Mouse (Mus musculus) T-helper 2 cell (primary cell): ENCODE data around the gene Abhd14b.

ENCODE experiments used
- in situ Hi-C: fragments of 300-600 bp; cut with MboI, MseI; formaldehyde crosslinking; loops from one replicate; pipeline ENCODE4 v1.15.1; 2025; ENCODE audit warnings: high pct_unique_total_duplicates

The Abhd14b gene

DNA sequence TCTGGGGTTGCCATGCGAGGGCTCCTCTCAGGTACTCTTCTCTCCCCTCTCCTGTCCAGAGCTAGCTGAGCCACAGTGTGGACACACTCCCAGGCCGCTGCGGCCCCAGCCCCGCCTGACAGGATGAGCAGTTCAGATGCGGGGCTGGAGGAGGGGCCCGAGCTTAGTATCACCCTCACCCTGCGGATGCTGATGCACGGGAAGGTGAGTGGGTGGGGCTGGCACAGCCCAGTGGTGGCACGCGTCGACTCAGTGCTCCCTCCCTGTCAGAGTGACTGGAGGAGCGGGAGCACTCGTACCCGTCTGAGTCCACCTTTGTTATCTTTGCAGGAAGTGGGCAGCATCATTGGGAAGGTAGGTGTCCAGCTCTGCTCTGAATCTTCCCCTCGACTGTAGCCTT is 12.7 kb downstream of the Abhd14b start:
- in situ Hi-C loops, result no loop called here

DNA sequence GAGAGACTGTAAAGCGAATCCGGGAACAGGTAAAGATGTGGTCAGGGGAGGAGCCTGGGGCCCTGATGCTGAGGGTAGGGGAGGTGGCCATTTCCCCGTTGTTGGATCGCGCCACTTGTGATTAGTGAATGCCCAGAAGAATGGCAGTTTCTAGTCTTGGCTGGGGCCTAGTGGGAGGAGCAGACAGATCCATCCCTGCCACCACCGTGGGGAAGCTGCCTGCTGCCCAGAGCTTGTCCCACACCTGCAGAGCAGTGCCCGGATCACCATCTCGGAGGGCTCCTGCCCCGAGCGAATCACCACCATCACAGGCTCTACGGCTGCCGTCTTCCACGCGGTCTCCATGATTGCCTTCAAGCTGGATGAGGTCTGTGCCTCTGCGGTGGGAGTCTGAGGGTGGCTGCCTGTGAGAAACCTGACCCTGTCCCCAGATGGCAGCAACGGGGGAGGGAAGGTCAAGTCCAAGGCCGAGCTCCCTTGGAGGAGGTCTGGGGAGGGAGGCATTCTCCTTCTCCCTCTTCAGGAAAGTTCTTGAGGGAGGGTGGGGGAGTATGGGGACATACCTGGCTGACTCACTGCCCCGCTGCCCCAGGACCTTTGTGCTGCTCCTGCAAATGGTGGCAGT is 13.3 kb downstream of the Abhd14b start:
- in situ Hi-C loops, result no loop called here

DNA sequence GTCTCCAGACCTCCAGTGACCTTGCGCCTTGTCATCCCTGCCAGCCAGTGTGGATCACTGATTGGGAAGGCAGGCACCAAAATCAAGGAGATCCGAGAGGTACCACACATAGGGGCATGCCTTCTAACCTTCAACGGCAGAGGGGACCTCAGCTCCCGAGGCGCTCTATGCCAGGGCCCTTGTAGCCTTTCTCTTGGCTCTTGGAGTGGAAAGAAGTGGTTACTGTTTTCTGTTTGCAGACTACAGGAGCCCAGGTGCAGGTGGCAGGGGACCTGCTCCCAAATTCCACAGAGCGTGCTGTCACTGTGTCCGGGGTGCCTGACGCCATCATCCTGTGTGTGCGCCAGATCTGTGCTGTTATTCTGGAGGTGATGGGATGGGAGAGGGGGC is 13.8 kb downstream of the Abhd14b start:
- in situ Hi-C loops, result no loop called here

DNA sequence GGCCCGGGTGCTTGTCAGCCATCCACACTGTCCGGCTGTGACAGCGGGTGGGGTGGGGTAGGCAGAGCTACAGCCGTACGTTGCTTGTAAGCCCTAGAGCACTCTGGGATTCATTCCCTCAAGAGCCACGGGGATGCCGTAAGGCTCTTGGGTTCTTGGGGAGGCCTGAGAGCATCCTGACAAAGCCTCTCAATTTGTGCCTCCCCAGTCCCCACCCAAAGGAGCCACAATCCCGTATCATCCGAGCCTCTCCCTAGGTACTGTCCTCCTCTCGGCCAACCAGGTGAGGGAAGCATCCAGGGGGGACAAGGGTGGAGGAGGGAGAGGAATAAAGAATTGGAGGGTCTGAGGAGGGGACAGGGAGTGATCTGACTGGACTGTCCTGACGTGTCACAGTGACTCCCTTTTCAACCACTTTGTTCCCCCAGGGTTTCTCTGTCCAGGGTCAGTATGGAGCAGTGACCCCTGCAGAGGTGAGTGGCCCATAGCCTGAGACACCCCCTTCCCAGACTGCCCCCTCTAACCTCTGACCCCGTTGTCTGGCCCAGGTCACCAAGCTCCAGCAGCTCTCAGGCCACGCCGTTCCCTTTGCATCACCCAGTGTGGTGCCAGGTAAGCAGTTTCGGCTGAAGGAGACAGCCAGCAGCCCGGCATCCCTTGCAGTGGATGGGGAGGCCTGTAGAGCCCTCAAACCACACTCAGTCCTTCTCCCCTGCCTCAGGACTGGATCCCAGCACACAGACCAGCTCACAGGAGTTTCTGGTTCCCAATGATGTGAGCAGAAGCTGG is 14.6 kb downstream of the Abhd14b start:
- in situ Hi-C loops, result no loop called here

DNA sequence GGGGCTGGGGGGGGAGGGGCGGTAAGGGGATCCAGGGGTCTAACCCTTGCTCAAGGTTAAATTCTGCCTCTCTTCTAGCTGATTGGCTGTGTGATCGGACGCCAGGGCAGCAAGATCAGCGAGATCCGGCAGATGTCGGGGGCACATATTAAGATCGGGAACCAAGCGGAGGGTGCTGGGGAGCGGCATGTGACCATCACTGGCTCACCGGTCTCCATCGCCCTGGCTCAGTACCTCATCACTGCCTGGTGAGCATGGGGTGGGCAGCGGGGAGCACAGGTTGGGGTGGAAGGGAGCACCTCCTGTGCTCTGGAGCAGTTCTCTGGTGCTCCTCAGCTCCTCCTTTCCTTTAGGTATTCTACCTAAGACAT is 15.2 kb downstream of the Abhd14b start:
- in situ Hi-C loops, result no loop called here

DNA sequence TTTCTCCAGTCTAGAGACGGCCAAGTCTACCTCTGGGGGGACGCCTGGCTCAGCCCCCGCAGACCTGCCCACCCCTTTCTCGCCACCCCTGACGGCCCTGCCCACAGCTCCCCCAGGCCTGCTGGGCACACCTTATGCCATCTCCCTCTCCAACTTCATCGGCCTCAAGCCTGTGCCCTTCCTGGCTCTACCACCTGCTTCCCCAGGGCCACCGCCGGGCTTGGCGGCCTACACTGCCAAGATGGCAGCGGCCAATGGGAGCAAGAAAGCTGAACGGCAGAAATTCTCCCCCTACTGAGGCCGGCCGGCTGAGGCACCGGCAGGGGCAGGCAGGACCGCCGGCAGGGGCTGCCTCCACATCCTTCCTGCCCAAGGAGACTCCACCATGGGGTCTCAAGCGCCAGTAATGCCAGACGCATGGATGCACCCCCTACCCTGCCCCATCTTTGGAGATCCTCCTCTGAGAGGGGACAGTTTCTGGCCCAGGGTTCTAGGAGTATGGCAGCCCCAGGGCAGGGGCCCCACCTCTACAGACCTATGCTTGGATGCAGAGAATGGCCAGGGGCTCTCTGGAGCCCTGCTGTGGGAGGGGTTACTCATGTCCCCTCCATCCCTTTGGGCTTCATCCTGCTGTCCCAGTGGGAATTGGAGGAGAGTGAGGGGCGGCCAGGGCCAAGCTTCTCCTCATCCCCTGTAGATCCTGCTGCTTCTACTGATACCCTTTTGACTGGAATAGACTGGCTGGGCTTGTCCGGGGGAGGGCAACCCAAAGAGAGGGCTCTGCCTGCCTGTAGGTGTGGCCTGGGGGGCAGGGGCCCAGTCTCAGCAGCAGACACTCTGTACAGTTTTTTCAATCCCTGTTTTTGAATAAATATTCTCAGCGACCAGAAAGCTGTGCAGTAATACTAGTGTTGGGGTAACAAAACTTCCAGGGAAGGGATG is 16.1 kb downstream of the Abhd14b start:
- in situ Hi-C loops, result no loop called here

DNA sequence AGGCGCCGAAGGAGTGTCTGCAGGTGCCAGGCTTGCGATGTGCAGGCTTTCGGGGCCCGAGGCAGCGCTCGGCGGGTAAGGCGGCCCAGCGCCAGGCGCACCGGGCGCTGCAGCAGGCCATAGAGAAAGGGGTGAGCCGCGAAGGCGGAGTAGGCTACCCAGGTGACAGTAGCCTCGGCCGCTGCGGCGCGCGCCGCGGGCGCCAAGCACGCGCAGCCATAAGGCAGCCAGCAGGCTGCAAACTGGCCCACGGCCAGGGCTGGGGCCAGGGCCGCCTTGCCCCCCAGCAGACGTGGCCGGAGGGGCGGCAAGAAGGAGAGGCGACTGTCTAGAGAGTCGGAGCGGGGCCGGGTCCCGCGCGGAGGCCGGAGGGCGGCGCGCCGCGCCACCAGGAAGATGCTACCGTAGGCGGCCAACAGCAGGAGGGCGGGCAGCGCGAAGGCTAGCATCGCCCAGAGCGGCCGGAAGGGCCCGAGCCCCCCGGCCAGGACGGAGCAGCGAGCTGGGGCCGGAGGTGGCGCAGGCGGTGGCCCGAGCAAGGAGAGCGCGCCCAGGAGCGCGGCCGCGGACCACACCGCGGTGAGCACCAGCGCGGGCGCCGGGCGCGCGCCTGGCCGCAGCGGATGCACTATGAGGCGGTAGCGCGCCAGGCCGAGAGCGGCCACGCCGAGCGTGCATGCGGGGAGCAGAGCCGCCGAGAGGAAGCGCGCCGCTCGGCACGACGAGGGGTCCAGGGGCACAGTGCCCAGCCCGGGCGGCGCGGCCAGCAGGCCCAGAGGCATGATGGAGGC is 17.7 kb downstream of the Abhd14b start:
- in situ Hi-C loops, result no loop called here

DNA sequence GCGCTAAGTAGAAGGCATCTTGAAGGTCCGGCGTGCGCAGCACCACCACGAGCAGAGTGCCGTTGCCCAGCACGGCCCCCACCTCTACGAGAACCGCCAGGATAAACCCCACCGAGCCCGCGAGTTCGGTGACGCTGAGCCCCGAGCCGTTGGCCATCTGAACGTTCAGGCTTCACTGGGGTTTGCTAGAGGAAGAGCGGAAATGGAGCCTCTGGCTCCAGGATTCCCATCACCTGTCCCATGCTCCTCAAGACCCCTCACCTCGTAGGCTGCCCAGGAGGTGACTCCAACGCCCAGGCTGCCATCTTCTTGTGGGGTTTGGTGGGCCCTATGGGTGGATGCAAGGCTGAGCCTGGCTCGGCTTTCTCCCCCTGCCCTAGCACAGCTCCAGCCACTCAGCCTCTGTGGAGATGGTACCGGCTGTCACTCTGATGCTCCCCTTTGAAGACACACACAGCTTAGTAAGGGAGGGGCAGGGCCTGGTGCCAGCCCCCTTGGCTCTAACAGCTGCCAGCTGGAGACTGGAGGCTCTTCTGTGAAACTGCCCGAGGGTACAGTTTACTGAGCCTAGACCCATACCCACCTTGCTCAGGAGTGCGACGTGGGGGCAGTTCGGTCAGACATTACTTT is 18.4 kb downstream of the Abhd14b start, which contains the start of gene Gpr62:
Gene Gpr62, minus strand, starts transcription at position 368 of the 630 bp plus-strand sequence.
- in situ Hi-C loops, result no loop called here

DNA sequence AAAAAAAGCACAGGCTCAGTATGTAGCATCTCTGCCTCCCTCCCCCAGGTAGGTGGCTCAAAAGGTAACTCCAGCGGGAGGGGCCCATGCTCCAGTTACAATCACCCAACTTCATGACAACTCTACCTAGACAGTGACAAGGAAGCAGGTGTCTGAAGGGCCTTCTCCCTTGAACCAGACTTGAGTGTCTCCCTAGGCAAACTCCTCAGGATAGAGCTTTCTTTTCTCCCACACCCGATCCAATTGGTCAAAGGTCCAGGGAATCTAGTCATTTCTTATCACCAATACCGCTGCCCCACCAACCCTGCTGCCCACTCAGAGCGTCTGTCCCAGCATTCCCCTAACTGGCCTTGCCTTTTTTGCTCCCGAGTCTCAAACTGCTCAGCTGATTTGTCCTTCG is 19.5 kb downstream of the Abhd14b start:
- in situ Hi-C loops, result no loop called here

DNA sequence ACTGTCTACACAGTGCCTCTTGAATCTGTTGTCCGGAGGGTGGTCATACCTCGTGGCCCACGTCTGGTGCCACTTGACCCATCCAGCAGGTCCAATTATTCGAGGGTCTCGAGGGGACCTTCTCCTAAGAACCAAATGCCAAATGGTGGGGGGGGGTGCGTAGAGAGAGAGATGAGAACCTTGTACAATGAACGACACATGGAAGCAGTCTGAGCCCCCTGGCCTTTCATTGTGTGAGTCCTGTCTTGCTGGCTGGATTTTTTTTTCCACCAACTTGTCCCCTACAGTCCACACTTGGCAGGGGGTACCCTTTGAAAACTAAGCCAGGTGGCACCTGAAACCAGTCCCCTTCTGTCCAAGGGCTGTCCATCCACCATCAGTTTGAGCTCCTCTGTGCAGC is 20.5 kb downstream of the Abhd14b start:
- in situ Hi-C loops, result no loop called here

DNA sequence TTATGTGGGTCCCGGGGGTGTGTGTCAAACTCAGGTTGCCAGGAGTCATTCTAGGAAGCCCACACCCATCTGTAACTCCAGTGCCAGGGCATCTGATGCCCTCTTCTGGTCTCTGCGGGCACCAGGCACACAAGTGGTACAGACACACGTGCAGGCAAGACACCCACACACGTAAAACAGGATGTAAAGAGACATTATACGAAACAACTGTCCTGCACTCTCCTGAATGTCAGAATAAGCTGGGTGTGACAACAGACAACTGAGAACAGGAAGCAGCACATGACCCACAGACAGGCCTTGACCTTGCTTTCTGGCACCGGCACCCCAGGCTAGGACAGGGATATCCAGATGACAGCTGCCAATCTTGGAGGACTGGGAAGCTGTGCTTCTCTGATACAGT is 22.1 kb downstream of the Abhd14b start:
- in situ Hi-C loops, result no loop called here

DNA sequence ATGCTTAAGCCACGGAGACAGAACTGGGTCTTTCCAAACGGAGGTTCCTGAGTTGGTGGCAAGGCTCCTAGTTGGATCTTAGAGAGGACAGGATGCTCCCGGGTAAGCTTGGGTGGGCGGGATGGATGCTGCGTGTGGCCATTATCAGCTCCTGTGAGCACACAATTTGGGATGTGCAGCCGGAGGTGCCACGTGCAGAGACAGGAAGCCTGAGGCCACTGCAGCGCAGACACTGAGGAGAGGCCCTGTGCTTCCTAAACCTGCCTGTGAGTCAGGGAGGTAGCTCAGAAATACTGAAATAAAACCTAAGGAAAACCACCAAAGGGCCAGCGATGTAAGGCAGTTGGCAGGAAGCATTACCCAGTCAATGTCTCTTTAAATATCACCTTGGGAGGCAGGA is 22.5 kb downstream of the Abhd14b start:
- in situ Hi-C loops, result no loop called here

DNA sequence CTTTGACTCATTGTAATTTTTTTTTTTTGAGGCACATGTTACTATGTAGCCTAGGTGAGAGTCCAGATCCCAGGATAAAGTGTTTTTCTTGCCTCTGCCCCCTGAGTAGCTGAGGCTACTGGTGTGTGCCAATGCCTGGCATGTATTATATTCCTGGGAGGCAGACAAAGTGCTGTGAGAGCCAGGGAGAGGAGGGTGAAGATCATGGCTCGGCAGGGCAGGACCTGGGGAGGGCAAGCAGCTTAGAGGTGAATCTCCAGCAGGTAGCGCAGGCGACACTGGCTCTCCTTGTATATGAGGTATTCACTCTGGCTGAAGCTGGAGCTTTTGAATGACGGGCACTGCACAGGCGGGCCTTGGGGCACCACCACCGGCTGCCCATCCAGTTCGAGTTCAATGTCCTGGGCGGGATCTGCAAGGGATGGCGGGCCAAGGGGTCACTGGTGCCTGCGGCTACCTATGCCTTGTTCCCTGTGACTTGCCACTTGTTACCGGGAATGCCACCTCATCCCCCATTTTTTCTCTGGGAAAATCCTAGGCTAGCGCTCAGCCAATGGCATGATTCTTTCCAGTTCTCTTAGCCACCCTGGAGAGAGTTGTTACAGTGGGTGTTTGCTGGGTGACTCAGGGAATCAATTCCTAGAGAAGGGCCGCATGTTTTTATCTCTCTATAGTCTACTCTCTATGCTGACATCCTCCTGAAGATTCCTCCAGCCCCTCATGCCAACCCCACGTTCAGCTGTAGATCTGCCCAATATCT is 23.9 kb downstream of the Abhd14b start:
- in situ Hi-C loops, result no loop called here

DNA sequence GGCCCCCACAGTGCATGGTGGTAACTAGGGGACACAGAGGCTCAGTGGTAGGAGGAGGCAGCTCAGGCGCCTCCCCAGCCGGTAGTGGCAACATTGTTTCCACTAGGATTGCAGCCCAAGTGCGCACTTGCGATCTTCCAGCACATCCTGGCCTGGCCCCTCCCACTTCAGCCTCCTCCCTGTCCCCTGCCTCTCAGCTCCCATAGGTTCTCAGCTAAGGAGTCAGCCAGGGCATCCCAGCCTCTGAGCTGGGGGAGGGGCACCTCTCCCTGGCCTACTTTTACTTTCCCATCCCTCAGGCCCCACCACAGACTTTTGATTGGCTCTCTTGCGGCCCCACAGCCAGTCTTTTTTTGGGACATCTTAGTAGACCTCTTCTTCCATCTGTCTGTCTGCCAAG is 24.6 kb downstream of the Abhd14b start:
- in situ Hi-C loops, result no loop called here

DNA sequence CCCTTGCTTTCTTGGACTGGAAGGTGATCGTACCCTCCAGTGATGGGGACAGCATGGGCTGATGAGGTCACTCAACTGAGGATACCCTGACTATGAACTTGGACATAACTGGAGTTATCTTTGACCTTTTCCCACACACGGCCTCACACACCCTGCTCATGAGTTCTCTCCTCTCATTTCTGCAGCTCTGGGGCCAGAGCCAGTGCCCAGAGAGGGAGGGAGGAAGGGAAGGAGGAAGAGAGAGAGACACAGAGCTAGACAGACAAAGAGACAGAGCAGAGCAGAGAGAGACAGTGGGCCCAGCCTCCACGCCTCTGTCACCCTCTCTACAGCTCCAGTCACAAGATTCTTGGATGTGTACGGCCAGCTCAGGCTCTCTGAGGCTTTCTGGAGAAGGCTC is 25.1 kb downstream of the Abhd14b start:
- in situ Hi-C loops, result no loop called here

DNA sequence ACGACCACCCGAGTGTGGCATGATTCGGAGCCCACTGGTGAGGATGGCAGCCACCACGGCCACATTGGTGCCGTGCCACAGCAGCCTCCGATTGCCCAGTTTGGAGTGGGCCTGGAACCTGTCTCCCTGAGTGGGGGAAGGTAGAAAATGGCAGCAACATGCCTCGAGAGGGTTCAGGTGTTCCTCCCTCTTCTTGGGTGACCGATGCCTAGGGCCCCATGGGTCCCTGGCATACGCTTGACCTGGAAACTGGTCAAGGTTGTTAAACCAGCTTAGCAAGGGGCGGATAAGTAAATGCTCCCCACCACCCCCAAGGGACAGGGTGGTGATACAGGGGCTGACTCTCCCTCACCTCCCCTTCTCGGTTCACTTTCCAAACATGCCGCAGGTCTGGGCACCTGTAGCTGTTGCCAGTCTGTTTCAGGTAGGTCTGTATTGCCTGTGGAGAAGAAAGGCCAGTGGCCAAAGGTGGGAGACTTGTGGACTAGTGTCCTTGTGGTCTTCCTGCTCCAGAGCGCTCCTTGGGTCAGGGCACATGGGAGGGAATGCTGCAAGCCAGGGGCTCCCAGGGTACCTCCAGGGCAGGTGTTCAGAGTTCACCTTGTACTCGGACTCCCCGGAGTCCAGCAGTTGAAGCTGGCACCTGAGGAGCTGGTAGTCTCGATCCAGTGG is 26.0 kb downstream of the Abhd14b start:
- in situ Hi-C loops, result no loop called here

DNA sequence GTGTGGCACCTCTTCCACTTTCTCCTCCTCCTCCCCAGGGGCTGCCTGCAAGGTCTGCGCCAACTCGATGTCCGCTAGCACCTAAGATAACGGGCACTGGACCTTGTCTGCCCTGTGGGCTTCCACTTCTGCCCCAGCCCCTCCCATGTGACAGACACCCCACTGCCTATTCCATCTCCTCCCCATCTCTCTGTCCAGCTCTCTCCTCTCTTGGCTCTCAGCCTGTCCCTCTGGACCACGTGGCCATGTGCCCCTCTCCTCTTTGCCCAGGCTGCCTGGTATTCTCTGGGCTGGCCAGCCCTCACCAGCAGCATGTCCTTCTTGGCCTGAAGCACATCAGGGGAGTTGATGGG is 26.5 kb downstream of the Abhd14b start:
- in situ Hi-C loops, result no loop called here

DNA sequence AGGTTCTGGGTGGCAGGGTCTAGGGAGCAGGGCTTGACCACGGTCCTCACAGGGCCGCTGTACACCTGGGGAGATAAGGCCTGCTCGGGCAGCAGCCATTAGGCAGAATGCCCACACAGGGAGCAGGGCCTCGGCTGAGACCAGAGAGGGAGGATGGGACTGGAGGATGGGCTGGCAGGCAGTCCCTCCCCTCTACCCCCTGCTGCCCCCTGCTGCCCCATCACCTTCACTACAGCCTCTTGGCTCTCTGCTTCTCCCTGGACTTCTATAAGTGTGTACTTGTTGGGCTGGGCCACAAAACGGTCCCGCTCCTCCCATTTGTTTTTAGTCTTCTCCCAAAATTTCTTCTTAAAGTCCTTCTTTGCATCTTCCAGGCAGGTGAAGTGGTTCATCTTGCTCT is 27.2 kb downstream of the Abhd14b start:
- in situ Hi-C loops, result no loop called here

DNA sequence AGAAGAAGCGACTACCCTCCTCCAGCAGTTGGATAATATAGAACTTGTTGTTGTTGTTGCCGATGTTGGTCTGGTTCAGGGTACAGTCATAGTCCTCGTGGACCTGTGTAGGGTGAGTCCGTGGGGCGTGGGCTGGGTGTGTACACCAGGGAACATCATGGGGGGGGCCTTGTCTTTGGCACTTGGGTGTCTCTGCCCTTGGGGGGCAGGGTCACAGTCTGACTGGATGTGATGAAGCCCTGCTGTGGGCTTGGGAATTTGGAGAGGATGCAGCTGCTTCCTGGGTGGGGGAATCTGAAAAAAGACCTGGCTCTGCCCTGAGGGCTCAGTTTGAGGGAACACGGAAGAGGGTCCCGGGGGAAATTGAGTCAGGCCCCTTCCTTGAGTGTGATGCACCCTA is 27.8 kb downstream of the Abhd14b start:
- in situ Hi-C loops, result no loop called here

DNA sequence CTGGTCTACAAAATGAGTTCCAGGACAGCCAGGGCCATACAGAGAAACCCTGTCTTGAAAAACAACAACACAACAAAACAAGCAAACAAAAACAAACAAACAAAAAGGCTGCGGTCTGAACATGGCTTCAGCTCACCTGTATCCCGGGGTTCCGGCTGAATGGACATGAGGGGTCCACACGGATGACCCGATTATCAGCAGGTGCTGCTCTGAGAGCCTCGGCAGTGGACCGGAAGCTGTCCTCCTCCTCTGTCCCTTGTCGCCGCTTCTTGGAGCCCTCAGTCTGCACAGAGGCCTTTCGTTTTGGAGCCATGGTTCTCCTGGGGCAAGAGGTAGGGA is 28.4 kb downstream of the Abhd14b start, which contains the start of gene Rrp9:
Gene Rrp9, plus strand, starts transcription at position 301 of the 339 bp plus-strand sequence.
- in situ Hi-C loops, result no loop called here
